Mouse (Mus musculus) left cerebral cortex, adult 18-20 months (tissue): ENCODE measurements around the gene Rev1. TPM values are rescaled to one million over a fixed set of nuclear protein-coding genes. Genes with fewer than 3 reads are reported as not detected.
A peak's percentile ranks its signal among the peaks of the same experiment; 100 is the strongest.

Source experiments
- DNase-seq, 2 experiments: peaks; one replicate each; pipeline ENCODE4 v3.0.0; 2021 to 2022; ENCODE audit warnings: low spot score in 2 of 2, mixed read lengths in 1 of 2
- long read RNA-seq, 2 experiments: library from polyadenylated mRNA; stranded (forward); transcript quantifications; one replicate each; pipeline ENCODE4 v2.0.0; 2021
- total RNA-seq, 2 experiments: library from RNA; stranded (reverse); gene quantifications; 2 replicates each; pipeline ENCODE4 v1.2.3; 2021

Rev1 gene
- total RNA-seq = 10 to 100 TPM; 39.3 to 40.7 TPM
- long read RNA-seq, experiment 1, full-length matches to known transcripts = 5 of 31 reads
- long read RNA-seq, experiment 1, partial matches to known transcripts = 8 of 31 reads
- long read RNA-seq, experiment 1, other reads (novel, unspliced or antisense) = 18 of 31 reads
- long read RNA-seq, experiment 2, full-length matches to known transcripts = 2 of 13 reads
- long read RNA-seq, experiment 2, partial matches to known transcripts = 4 of 13 reads
- long read RNA-seq, experiment 2, other reads (novel, unspliced or antisense) = 7 of 13 reads

DNA sequence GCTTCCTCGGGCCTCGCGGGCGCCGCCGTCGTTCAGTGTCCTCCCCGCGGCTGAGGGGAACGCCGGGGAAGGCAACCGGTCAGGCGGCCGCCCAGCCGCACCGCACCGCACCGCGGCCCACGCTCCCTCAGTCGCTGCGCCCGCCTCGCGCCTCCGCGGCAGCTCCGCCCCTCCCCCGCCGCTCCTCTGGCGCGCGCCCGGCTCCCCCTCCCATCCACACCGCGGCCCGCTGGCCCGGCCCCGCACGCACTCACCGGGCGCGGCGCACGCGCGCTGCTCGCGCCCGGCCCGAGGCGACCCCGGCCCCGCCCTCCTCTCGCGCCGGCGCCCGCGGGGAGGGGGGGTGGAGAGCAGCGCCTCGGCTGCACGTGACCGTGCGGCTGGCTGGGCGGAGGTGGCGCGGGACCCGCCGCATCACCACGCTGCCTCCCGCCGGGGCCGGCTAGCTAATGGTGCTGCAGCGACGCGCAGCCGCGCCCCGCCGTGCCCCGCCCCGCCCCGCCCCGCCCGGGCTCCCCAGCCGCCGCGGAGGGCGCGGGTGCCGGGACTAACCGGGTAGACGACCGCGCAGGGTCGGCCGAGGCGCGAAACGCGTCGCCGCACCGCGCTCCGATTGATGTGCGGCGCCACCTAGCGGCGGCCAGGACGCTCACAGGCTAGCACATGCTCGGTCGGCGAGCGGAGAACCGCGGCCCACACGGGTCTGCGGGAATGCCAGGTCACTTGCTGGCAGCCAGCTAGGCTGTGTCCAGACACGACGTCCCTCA lies at the start of gene Rev1:
Rev1 (minus strand) TSS at position 301 of the 767 bp plus-strand sequence.
- peak; percentile 88 to 95 for DNase-seq

DNA sequence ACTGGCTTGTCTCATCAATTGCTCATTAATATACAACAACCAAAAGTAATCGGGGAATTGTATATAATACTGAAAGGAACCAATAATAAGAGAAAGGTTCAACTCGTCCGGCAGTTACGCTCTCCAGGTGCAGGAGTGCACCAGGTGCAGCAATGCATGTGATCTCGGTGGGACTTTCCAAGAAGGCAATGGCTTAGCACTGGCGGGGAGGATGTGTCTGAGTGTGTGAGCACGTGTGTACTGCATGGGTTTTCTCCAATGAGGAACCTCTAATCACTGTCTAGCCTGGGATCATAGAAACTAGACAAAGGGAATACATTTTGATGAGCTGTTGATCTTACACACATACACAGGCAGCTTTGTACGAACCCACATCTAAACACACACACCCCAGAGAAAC lies 49.3 kb upstream of the Rev1 start:
- DNase-seq = no peak

- no peak for DNase-seq
Measured at GRCm38 (mm10) chr1:38176077-38176476, 46.5 kb upstream of the Rev1 start.

DNA sequence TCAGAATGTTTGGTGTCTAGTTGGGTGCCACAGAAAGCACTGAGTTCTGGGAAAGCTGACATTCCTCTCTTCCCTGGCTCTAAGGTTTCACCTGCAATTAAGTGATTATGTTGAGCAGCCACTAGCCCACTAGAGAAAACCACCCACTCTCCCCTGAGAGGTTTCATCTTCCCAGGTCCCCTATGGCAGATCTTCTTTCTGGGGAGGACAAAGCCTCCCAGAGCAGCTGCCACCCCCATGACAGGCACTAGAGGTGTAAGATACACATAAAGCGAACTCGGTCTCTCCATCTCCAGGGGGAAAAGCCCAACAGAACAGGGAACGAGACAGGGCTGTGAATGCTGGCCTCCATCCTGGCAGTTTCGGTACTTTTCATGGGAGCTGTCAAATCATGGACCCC lies 42.3 kb upstream of the Rev1 start:
- no peak for DNase-seq

- DNase-seq = no peak
Measured at GRCm38 (mm10) chr1:38165696-38166095, 36.1 kb upstream of the Rev1 start.

- no peak for DNase-seq
Measured at GRCm38 (mm10) chr1:38150086-38150485, 20.5 kb upstream of the Rev1 start.

GRCm38 (mm10) chr1:38146008-38146407 lies 16.4 kb upstream of the Rev1 start:
- no peak for DNase-seq

DNA sequence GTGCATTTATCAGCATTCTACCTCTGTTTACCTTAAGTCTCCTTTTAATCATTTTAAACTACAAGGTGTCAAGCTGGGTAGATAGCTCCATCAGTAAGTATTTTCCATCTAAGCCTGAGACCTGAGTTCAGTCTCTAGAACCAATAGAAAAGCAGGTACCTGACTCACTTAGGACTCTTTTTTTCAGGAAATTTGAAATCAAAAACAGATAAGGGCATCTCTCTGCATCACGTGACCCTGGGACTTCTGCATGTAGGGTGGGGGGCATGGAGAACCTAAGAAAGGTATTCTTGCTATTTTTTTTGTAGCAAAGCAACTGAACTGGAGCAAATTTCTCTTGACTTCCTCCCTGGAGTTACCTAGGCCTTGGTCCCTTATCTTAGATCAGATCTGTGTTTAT lies 11.8 kb upstream of the Rev1 start:
- DNase-seq = no peak

- DNase-seq = no peak
Measured at GRCm38 (mm10) chr1:38140911-38141310, 11.3 kb upstream of the Rev1 start.

DNA sequence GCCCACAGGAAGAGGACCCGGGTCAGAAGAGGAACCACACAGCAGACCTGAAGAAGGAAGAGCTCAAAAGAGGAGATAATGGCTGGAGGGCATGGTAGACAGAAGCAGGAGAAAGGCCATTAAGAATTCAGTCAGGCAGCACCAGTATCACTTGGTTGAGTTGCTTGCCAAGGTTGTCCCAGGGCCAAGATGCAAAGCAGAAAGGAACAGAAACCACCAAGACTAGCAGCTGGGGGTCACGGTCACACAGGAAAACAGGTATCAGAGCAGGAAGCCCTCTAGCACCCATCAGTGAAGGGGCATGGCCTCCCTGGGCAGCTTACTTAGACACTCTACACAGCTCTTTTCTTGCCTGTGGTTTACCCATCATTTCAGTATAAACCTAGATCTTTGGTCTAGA lies 9.8 kb upstream of the Rev1 start:
- DNase-seq = no peak

DNA sequence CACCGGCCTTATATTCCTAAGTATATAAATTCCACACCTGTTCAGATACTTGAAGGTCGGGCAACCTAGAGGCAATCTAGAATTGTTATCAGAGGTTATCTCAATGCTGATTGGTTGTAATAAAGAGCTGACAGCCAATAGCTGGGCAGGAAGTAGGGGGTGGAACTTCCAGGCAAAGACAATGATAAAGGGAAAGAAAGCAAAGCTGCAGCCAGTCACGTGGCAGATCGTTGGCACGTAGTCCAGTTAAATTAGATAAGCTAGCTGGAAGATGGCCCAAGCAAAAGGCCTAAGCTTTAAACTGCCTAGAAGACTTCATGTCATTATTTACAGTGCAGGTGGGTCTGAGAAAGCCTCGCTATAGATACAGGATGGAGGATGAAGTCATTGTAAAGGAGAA lies 3.3 kb upstream of the Rev1 start:
- DNase-seq = no peak

- DNase-seq = no peak
Measured at GRCm38 (mm10) chr1:38130715-38131483, 1.3 kb upstream of the Rev1 start.

- DNase-seq = peak; percentile 49 to 54
Measured at GRCm38 (mm10) chr1:38128919-38129436, 623 bp downstream of the Rev1 start.

- DNase-seq = no peak
Measured at GRCm38 (mm10) chr1:38127036-38127435, 2.6 kb downstream of the Rev1 start.

DNA sequence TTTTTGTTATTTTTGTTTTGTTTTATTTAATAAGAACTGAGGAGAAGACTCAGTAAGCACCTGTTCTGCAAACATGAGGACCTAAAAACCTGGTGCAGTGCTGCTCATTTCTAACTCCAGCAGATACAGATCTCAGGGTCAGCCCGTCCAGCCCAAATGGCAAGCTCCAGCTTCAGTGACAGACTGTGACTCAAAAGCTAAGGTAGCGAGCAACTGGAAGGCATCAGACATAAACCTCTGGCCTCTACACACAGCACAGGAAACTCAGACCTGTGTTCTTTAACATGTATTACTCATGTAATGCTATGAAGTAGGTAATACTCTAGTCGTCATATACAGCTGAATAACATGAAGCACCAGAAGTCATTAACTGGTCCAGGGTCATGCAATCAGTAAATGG lies 3.2 kb downstream of the Rev1 start:
- no peak for DNase-seq

DNA sequence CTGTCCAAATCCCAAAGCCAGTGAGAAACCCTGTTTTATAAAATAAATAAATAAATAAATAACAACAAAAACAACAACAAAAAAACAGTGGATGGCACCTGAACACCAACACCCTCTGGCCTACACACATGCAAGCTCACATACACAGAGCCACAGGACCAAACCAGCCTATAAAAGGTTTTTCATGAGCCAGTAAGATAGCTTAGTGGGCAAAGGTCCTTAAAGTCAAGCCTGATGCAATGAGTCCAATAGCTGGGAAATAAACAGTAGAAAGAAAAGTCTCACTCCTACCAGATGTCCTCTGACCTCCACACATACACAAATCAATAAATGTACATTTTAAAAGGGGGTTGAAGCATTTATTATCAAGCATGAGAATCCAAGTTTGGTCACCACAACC lies 5.3 kb downstream of the Rev1 start:
- DNase-seq = no peak

DNA sequence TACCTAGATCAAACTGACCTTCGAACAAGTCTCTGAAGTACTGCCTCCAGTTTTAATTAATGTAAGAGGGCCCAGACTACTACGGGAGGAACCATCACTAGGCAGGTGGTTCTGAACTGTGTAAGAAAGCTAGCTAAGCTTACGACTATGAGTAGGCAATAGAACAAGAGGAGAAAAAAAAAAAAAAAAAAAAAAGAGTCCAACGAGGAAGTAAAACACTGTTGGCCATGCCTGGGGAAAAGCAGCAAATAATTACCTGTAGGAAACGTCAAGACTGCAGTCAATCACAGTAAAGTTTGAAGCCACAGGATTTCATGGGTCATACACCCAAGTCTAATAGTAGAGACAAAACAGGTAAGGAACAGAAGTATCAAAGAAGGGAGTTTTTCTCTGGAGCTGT lies 8.7 kb downstream of the Rev1 start:
- no peak for DNase-seq

GRCm38 (mm10) chr1:38118624-38119023 lies 11.0 kb downstream of the Rev1 start:
- DNase-seq = no peak

DNA sequence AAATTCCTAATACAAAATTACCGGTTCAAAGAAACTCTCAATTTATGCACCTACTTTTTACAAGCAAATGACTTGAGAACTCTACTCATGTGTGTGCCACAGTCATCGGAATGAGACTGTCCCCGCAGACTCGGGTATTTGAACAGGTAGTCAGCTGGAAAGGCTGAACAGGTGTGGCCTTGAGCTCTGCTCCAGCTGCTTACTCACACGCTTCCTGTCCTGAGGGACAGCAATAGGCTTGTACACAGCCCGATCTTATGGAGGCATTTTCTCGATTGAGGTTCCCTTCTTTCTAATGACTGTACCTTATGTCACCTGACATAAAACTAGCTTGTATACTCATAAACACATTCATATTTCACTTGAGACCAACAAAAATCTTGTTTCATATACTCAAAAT lies 19.8 kb downstream of the Rev1 start:
- no peak for DNase-seq

DNA sequence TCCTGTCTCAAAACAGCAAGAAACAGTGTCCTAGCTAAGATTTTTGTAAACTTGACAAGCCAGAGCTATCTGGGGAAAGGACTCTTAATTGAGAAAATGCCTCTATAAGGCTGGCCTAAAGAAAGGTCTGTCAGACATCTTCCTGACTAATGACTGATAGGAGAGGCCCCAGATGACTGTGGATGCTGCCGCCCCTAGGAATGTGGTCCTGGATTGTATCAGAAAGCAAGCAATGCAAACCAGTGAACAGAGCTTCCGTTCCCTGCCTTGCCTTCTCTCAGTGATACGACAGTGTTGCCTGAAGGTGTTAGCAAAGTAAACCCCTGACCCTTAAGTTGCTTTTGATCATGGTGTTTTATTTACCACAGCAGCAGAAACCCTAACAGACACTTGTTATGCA lies 25.8 kb downstream of the Rev1 start:
- no peak for DNase-seq

DNA sequence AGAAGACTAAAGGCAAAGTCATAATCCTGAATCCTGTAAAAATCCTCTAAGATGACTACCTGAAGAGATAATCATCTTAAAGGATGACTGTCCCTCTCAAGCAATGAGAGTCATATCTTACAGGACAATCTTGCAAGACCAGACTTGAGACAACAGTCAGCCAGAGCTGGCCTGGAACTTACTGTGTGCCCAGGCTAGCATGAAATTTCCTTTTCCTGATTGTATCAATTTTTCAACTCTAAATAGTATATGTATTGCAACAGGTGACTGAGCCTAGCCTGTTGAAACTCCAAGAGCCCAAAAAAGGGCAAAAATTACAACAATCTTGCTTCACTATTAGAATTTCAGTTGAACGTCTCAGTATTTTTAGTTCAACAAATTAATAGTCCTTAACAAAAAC lies 26.4 kb downstream of the Rev1 start:
- no peak for DNase-seq

GRCm38 (mm10) chr1:38081316-38081715 lies 48.3 kb downstream of the Rev1 start:
- DNase-seq = no peak
